Mouse (Mus musculus) small intestine, adult 2 months (tissue): ENCODE results near the gene Eif6. TPM values are rescaled to one million over a fixed set of nuclear protein-coding genes. Genes with fewer than 3 reads are reported as not detected.

Source experiments
- H3K27ac ChIP-seq: fragments of 200-500 bp; 2 replicates; pipeline ENCODE4 v1.5.1; 2012; ENCODE audit warnings: low read depth, low read length, control low read depth, inconsistent platforms; ENCODE audit not compliant: insufficient read depth
- H3K27me3 ChIP-seq: fragments of 200-500 bp; 2 replicates; pipeline ENCODE4 v1.6.1; 2012; ENCODE audit warnings: mild to moderate bottlenecking, moderate library complexity, low read length, inconsistent platforms; ENCODE audit not compliant: control insufficient read depth, insufficient read depth
- H3K36me3 ChIP-seq: fragments of 200-500 bp; 2 replicates; pipeline ENCODE4 v1.6.1; 2012; ENCODE audit warnings: mild to moderate bottlenecking, low read length, control low read depth, inconsistent platforms; ENCODE audit not compliant: control insufficient read depth, insufficient read depth
- H3K4me1 ChIP-seq: fragments of 200-500 bp; 2 replicates; pipeline ENCODE4 v1.6.1; 2012; ENCODE audit warnings: low read length, inconsistent platforms, mixed read lengths; ENCODE audit not compliant: control insufficient read depth, insufficient read depth, insufficient read length
- H3K4me3 ChIP-seq: fragments of 200-500 bp; 2 replicates; pipeline ENCODE4 v1.5.1; 2012; ENCODE audit warnings: low read depth, mild to moderate bottlenecking, control low read depth, inconsistent platforms, low read length, moderate library complexity
- CTCF ChIP-seq: fragments of 200-500 bp; IDR thresholded peaks from 2 replicates; pipeline ENCODE4 v1.5.1; 2012; ENCODE audit warnings: low read depth, mild to moderate bottlenecking, control low read depth, inconsistent platforms, low read length, moderate library complexity, mixed read lengths; ENCODE audit not compliant: insufficient replicate concordance, insufficient read length; ENCODE audit errors: extremely low read depth
- POLR2A ChIP-seq: fragments of 200-500 bp; IDR thresholded peaks from 2 replicates; pipeline ENCODE4 v1.6.1; 2012; ENCODE audit warnings: low read depth, mild to moderate bottlenecking, control low read depth, inconsistent platforms, low read length, moderate library complexity
- WGBS: fragments of 180-500 bp; shearing (Covaris S2); methylation state at CpG from one replicate; pipeline ENCODE4 v1.1.7; 2018; 5-methylcytosine and 5-hydroxymethylcytosine counted together
- polyA plus RNA-seq: library from polyadenylated mRNA; depleted of rRNA; stranded (reverse); fragments of >200 nt; gene quantifications from 2 replicates; pipeline ENCODE4 v1.2.3, GENCODE M21; 2012

Eif6 gene
- polyA plus RNA-seq, 1 experiment = 467 TPM

DNA sequence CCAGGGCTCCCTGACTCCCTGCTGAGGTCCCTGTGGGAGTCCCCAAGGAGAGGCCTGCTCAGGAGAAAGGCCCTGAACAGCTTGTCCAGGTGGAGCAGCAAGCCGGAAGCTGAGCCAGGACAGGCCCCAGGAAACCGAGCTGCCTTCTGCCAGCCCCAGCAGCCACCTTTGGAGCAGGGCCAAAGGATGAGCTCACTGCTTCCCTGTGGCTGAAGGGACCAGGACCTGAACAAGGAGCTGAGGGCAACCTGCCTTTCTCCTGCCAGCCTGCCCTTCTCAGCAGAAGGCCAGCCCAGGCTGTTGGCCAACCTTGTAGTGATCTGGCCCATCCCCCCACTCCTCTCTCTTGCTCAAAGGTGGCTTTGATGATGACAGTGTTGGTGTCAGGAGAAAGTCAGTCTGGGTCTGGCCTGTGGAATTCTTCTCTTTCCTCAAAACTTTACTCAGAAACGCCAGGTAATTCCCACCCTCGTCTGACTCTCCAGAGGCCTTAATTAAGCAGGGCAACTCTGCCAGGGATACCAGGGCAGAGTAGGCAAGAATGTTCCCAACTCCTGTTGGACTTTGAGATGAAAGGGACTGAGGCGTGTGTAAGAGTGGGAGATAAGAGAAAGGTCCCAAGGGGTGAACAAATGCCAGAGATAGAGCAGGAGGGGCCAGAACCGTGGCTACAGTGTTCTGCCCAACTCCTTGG, 21.3 kb downstream of the Eif6 start:
- H3K4me3 ChIP-seq = no peak overlapping the region
- peaks cover 44% of the 10 kb centered on the region for H3K4me1 ChIP-seq
- peak overlapping the region; percentile 99 for H3K27ac ChIP-seq
- 19% methylated on average over 6 of the region's 6 CpGs for WGBS
- no peaks in the 10 kb centered on the region for H3K36me3 ChIP-seq
- no peaks in the 10 kb centered on the region for H3K27me3 ChIP-seq
- TF ChIP-seq POLR2A = no peak
- TF ChIP-seq CTCF = no peak

DNA sequence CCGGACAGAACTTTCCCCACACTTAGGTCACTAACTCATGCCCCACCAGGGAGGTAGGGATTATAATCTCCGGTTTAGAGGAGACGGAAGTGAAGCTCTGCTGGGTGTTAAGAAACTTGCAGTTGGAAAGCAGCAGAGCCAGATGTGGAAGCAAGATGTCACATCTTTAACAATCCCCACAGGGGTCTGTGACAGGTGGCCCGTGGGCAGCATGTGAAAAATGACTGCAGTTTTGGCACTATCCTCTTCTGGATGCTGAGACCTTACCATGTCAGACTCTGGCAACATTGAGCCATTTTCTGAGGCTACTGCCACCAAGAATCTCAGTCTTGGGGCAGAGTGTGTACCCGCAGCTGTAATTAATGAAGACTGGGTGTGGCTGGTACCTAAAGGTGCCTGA, 22.7 kb downstream of the Eif6 start:
- H3K27me3 ChIP-seq = no peaks in the 10 kb centered on the region
- H3K4me1 ChIP-seq = peaks cover 38% of the 10 kb centered on the region
- no peaks in the 10 kb centered on the region for H3K36me3 ChIP-seq
- 54% methylated on average over 5 of the region's 5 CpGs for WGBS
- no peak overlapping the region for H3K4me3 ChIP-seq
- H3K27ac ChIP-seq = peak overlapping the region; percentile 99
- TF ChIP-seq POLR2A (no peak), CTCF (no peak)

DNA sequence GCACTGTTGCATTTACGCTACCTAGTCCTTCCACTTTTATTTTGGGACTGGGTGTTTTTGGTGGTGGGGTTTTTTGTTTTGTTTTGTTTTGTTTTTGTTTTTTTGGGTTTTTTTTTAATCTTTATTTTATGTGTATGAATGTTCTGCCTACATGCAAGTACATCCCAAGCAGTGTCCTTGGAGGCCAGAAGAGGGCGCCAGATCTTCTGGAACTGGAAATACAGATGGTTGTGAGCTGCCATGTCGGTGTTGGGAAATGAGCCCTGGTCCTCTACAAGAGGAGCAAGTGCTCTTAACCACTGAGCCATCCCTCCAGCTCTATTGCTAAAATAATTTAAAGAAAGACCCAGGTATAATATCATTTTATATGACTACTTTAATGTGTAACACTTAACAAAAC, 24.0 kb downstream of the Eif6 start:
- Histone ChIP-seq H3K36me3 (no peaks in the 10 kb centered on the region), H3K4me3 (no peak overlapping the region), H3K27me3 (no peaks in the 10 kb centered on the region), H3K27ac (no peak overlapping the region), H3K4me1 (peaks cover 38% of the 10 kb centered on the region)
- TF ChIP-seq POLR2A (no peak), CTCF (peak; percentile 50; the same call in 1 of the 2 replicates)
- 66% methylated on average over 3 of the region's 3 CpGs for WGBS

DNA sequence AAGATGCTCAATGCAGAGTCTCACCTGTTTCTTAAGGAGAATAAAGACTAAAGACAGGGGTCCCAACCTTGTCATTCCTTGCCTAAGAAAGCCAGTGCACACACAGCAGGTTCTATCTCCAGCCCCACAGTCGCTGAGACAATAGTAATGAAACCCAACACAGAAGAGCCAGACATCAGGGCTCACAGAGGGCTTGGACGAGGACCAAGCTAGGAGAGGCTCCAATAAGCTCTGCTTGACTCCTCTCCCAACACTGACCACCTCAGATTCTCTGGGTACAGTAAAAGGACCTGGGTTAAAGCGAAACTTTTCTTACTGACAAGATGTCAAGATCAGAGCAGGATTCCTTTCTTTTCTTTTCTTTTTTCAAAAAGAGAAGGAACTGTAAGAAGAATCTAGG, 28.1 kb downstream of the Eif6 start:
- TF ChIP-seq POLR2A = no peak
- no peak for TF ChIP-seq CTCF
- no peaks in the 10 kb centered on the region for H3K36me3 ChIP-seq
- H3K27ac ChIP-seq = no peak overlapping the region
- 52% methylated on average over 3 of the region's 3 CpGs for WGBS
- H3K4me1 ChIP-seq = peaks cover 1% of the 10 kb centered on the region; the same call in 1 of the 2 replicates
- H3K27me3 ChIP-seq = no peaks in the 10 kb centered on the region
- H3K4me3 ChIP-seq = no peak overlapping the region

DNA sequence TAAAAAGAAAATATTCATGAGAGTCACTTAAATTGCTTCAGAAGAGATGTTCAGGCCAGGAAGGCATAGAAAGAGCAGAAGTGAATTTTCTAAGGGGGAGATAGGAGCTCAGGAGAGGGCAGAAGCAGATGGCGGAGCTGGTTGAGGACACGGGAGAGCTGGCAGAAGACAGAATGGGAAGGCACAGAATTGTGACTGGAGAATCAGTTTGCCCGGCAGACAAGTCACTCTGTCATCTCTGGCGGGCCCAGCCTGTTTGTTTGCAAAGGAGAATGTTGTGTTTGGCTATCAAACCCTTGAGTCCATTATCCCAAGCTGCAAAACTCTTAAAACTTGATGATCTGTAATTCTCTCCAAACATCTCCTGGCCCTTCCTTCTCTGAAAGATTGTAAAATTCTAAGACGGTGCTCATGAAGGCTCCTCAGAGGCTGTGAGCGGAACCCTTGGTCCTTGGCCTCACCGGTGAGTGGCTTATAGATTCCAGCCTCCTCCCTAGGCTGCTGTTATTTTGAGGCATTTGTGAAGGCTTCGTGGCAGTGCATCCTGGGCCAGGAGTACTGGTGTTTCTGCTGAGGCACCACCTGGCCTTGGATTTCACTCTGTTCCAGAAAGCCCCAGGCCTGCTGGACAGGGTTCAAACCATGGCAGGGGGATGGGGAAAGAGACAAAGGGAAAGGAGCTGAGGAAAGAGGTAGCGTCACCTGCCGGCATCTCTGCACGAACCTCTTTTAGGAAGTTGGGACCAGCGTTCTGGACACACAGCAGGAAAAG, 31.9 kb downstream of the Eif6 start:
- Histone ChIP-seq H3K36me3 (no peaks in the 10 kb centered on the region), H3K27ac (no peak overlapping the region), H3K4me1 (no peaks in the 10 kb centered on the region), H3K27me3 (no peaks in the 10 kb centered on the region), H3K4me3 (no peak overlapping the region)
- 81% methylated on average over 12 of the region's 12 CpGs for WGBS
- TF ChIP-seq CTCF (no peak), POLR2A (no peak)

DNA sequence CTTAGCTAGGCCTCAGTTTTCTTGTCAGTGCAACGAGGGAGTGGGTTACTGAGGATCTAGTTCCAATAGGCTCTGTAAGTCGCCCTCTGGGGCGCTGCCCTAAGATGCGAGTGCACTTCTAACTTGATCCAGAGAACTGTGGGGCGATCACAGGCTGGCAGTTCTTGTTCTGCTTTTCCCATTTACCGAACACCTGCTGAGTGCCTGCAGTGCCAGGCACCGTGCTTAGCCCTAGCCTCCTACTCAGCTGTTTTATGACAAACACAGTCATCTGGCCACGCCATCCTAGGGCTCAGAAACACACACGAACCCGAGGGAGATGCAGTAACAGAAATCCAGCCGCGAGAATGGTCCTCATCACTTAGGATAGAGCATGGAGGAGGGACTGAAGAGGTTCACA, 33.8 kb downstream of the Eif6 start:
- Histone ChIP-seq H3K27ac (no peak overlapping the region), H3K4me3 (no peak overlapping the region), H3K4me1 (no peaks in the 10 kb centered on the region; the same call in 1 of the 2 replicates), H3K27me3 (no peaks in the 10 kb centered on the region), H3K36me3 (no peaks in the 10 kb centered on the region)
- TF ChIP-seq CTCF = no peak
- TF ChIP-seq POLR2A = no peak
- WGBS = 40% methylated on average over 12 of the region's 12 CpGs
